Comparison of ENCODE assay signal across 9 mouse cellular contexts in the genomic region with DNA sequence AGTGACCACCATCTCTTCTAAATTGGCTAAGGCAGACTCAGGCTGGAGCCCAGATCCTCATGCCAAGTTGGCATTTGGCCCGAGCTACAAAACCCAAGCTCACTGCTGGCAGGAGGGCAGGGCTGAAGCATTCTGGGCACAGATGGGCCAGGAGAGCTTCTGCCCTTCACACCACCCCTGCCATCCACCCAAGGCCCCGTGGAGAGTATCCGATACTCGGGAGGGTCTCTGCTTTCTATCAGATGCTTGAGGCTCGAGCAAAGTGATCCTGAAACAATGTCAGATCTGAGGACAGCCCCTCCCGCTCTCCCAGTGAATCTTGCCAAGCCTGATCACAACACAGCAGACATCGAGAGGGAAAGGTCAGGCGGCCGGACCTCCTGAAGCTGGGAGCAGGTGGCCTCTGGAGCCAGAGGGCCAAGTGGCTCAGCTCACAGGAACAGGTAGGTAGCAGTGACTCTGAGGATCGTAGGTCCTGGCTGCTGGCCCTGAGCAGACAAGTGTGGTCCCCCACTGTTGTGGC.
A peak's percentile ranks its signal among the peaks of the same experiment; 100 is the strongest.
DNase-seq lines count a peak whose midpoint lies in the region; ATAC-seq and TF ChIP-seq lines count a peak whose summit lies in the region.
"Had no signal": no experiment of that assay in that cellular context is flagged by ENCODE, and none has a peak within 500 bp of the region (broad histone marks: within the 10 kb centered on the region; RNA-seq: fewer than 3 reads in every experiment).

No protein-coding gene starts in this region.

- H3K79me2 ChIP-seq in liver, adult 2 months (ENCODE audit: control insufficient read depth, insufficient read depth, low read length), result no peaks in the 10 kb centered on the region

- no peaks in the 10 kb centered on the region for H3K9me3 ChIP-seq in liver, postnatal 0 days (ENCODE audit: low read length)
- H3K9me3 ChIP-seq in midbrain, embryonic 11.5 days (ENCODE audit: control insufficient read depth, low read length), result no peaks in the 10 kb centered on the region
- H3K9me3 ChIP-seq: embryonic facial prominence, embryonic 15.5 days had no signal

- no peak for ATAC-seq in liver, postnatal 0 days
- ATAC-seq in activated CD4-positive, CD25-positive, alpha-beta regulatory T cell, adult 4 months, result no peak
- ATAC-seq in midbrain, embryonic 11.5 days (ENCODE audit: low FRiP score), result no peak

- H3K4me1 ChIP-seq in liver, adult 2 months (ENCODE audit: control insufficient read depth, insufficient read depth, low read length), result peaks cover 11% of the 10 kb centered on the region
- H3K4me1 ChIP-seq in liver, postnatal 0 days (ENCODE audit: insufficient read depth), result no peaks in the 10 kb centered on the region
- no peaks in the 10 kb centered on the region for H3K4me1 ChIP-seq in midbrain, embryonic 11.5 days (ENCODE audit: control insufficient read depth, insufficient read depth, low read length)

- peak; percentile 87 for DNase-seq in liver, adult 2 months (ENCODE audit: extremely low read depth, low read depth, low spot score)
- no peak for DNase-seq in liver, postnatal 0 days
- DNase-seq in adrenal gland, postnatal 14 days, result peak; percentile 89
- DNase-seq in cerebellum, postnatal 4 days (ENCODE audit: low spot score in 2 of 2), result peak; percentile 63 to 92
- DNase-seq in heart, postnatal 36 days, result peak; percentile 73 to 77
- DNase-seq in right cerebral cortex, postnatal 4 days, result peak; percentile 66
- no peak for DNase-seq in midbrain, embryonic 11.5 days (ENCODE audit: low spot score, missing footprints)

- H3K9ac ChIP-seq in liver, adult 2 months (ENCODE audit: low read depth, low read length), result no peak overlapping the region; the same call in 1 of the 2 replicates
- H3K9ac ChIP-seq in liver, postnatal 0 days (replicated peaks), result no peak overlapping the region
- no peak overlapping the region for H3K9ac ChIP-seq in midbrain, embryonic 11.5 days (ENCODE audit: low read length)
- H3K9ac ChIP-seq: embryonic facial prominence, embryonic 15.5 days had no signal

- TF ChIP-seq EP300 in liver, postnatal 0 days (IDR thresholded peaks at IDR 0.05; ENCODE audit: low read depth), result no peak

- peak overlapping the region; percentile 73 for H3K27ac ChIP-seq in liver, adult 2 months (replicated peaks; ENCODE audit: insufficient read depth, low read depth, low read length)
- H3K27ac ChIP-seq in liver, postnatal 0 days (ENCODE audit: low read depth), result no peak overlapping the region
- H3K27ac ChIP-seq in midbrain, embryonic 11.5 days (ENCODE audit: low read depth, low read length), result no peak overlapping the region

- WGBS in liver, adult 2 months, result 39% methylated on average over 10 of the region's 10 CpGs
- 84% methylated on average over 10 of the region's 10 CpGs for WGBS in liver, postnatal 0 days (ENCODE audit: insufficient replicate concordance)
- 89% methylated on average over 10 of the region's 10 CpGs for WGBS in midbrain, embryonic 11.5 days

- no peak overlapping the region for H3K4me3 ChIP-seq in liver, adult 2 months (ENCODE audit: insufficient read depth, low read depth, low read length)
- no peak overlapping the region for H3K4me3 ChIP-seq in liver, postnatal 0 days (ENCODE audit: low read depth, low read length)
- H3K4me3 ChIP-seq in midbrain, embryonic 11.5 days (ENCODE audit: low read depth, low read length), result no peak overlapping the region
- H3K4me3 ChIP-seq: embryonic facial prominence, embryonic 15.5 days had no signal

- no peak for TF ChIP-seq POLR2A in liver, adult 2 months (IDR thresholded peaks at IDR 0.05; ENCODE audit: extremely low read depth, insufficient read depth, low read length)

- intact Hi-C loops in heart, postnatal 36 days (cut with DNase I), result no loop called here

- no peaks in the 10 kb centered on the region for H3K27me3 ChIP-seq in liver, adult 2 months (ENCODE audit: control insufficient read depth, insufficient read depth, low read length)
- H3K27me3 ChIP-seq in liver, postnatal 0 days (ENCODE audit: insufficient read depth, low read length), result no peaks in the 10 kb centered on the region
- H3K27me3 ChIP-seq in midbrain, embryonic 11.5 days (ENCODE audit: control insufficient read depth, insufficient read depth, low read length), result no peaks in the 10 kb centered on the region
- H3K27me3 ChIP-seq: embryonic facial prominence, embryonic 15.5 days had no signal

- no peak for TF ChIP-seq CTCF in liver, adult 2 months (IDR thresholded peaks at IDR 0.05; ENCODE audit: low read depth, low read length)
- no peak for TF ChIP-seq CTCF in liver, postnatal 0 days (IDR thresholded peaks at IDR 0.05; ENCODE audit: low read depth)

- no peak overlapping the region for H3K4me2 ChIP-seq in liver, postnatal 0 days (ENCODE audit: low read depth, low read length)
- no peak overlapping the region for H3K4me2 ChIP-seq in midbrain, embryonic 11.5 days
- H3K4me2 ChIP-seq: embryonic facial prominence, embryonic 15.5 days had no signal

- no peaks in the 10 kb centered on the region for H3K36me3 ChIP-seq in liver, adult 2 months (ENCODE audit: control insufficient read depth, insufficient read depth, low read length)
- no peaks in the 10 kb centered on the region for H3K36me3 ChIP-seq in liver, postnatal 0 days (replicated peaks; ENCODE audit: insufficient read depth, low read length)
- H3K36me3 ChIP-seq in midbrain, embryonic 11.5 days (ENCODE audit: control insufficient read depth, insufficient read depth, low read length), result no peaks in the 10 kb centered on the region
- H3K36me3 ChIP-seq: embryonic facial prominence, embryonic 15.5 days had no signal

Comparison
In these comparisons a context has a peak if more than half of its experiments do, and no peak if none do; other contexts are left out.
1. DNase-seq: peak in liver, adult 2 months (single experiment), adrenal gland, postnatal 14 days (single experiment), cerebellum, postnatal 4 days (2 of 2), heart, postnatal 36 days (2 of 2) and right cerebral cortex, postnatal 4 days (single experiment); none in liver, postnatal 0 days (single experiment) and midbrain, embryonic 11.5 days (single experiment).